Mouse (Mus musculus) intestine, postnatal 0 days (tissue): ENCODE measurements around the gene Cmklr1. TPM values are rescaled to one million over a fixed set of nuclear protein-coding genes. Genes with fewer than 3 reads are reported as not detected.
"Not testable (repeated sequence)": the region's sequence is repeated elsewhere in the genome, so short reads cannot be mapped to it uniquely, and the experiment has no call there.

Experiments
- ATAC-seq: fragments of 200-750 bp; cut with Nextera tagmentation; 2 replicates; pipeline ENCODE4 v1.8.0; 2017; ENCODE audit warnings: mild to moderate bottlenecking, moderate TSS enrichment, moderate library complexity
- H3K27ac ChIP-seq: fragments of 300-500 bp; sonication (generic); 2 replicates; pipeline ENCODE4 v1.5.1; 2014; ENCODE audit warnings: mild to moderate bottlenecking, low read depth, low read length, moderate library complexity
- H3K27me3 ChIP-seq: fragments of 300-500 bp; sonication (generic); replicated peaks from 2 replicates; pipeline ENCODE4 v1.6.1; 2014; ENCODE audit warnings: low read length, mixed read lengths; ENCODE audit not compliant: control insufficient read depth, insufficient read depth
- H3K36me3 ChIP-seq: fragments of 300-500 bp; sonication (generic); 2 replicates; pipeline ENCODE4 v1.6.1; 2014; ENCODE audit warnings: mild to moderate bottlenecking, moderate library complexity; ENCODE audit not compliant: control insufficient read depth, insufficient read depth
- H3K4me1 ChIP-seq: fragments of 300-500 bp; sonication (generic); replicated peaks from 2 replicates; pipeline ENCODE4 v1.6.1; 2014; ENCODE audit warnings: antibody characterized with exemption, low read length, mixed read lengths; ENCODE audit not compliant: control insufficient read depth, insufficient read depth
- H3K4me2 ChIP-seq: fragments of 300-500 bp; sonication (generic); replicated peaks from 2 replicates; pipeline ENCODE4 v1.6.1; 2014; ENCODE audit warnings: low read depth, mild to moderate bottlenecking, moderate library complexity
- H3K4me3 ChIP-seq: fragments of 300-500 bp; sonication (generic); 2 replicates; pipeline ENCODE4 v1.5.1; 2014; ENCODE audit warnings: low read depth, low read length
- H3K9ac ChIP-seq: fragments of 300-500 bp; sonication (generic); 2 replicates; pipeline ENCODE4 v1.6.1; 2014; ENCODE audit warnings: mild to moderate bottlenecking, low read depth, low read length
- H3K9me3 ChIP-seq: fragments of 300-500 bp; sonication (generic); 2 replicates; pipeline ENCODE4 v1.6.1; 2016; ENCODE audit warnings: mixed run types; ENCODE audit not compliant: control insufficient read depth
- CTCF ChIP-seq: sonication (generic); IDR thresholded peaks from 2 replicates; pipeline ENCODE4 v1.5.1; 2016; ENCODE audit warnings: low read depth, mild to moderate bottlenecking, control low read depth, antibody characterized with exemption, moderate library complexity
- WGBS: fragments of 180-500 bp; shearing (Covaris S2); extraction: QIAGEN DNeasy Blood & Tissue Kit; methylation state at CpG from one replicate; pipeline ENCODE4 v1.1.7; 2014; 5-methylcytosine and 5-hydroxymethylcytosine counted together
- polyA plus RNA-seq: library from polyadenylated mRNA; unstranded; fragments of >200 nt; fragmentation: Nextera tagmentation; extraction: Ambion mirVana; gene quantifications from 2 replicates; pipeline ENCODE4 v1.2.1, GENCODE M21; 2015

Cmklr1 gene
- polyA plus RNA-seq, 1 experiment from 2014 or later, result 2.1 TPM

DNA sequence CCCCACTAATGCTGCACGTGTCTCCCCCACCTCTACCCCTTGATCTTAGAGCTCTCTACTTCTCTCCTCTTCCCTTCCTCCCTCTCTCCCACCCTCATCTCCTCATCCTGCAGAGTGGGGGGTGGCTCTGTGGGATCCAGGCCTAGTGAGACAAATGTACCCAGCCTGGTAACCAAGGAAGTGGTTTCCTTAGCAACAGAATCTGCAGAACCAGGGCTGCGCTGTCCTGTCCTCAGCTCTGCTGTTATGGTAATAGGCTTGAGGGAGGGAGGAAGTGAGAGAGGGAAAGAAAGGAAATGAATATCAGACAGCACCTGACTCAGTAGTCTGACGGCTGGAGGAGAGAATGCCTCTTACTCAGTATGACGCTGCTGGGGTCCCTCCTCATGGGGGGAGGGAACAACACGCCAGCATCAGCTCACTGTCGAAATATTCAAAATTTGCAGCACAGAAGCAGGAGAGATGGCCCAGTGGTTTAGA is 58.4 kb downstream of the Cmklr1 start:
- WGBS, result 25% methylated on average over 6 of the region's 6 CpGs
- ATAC-seq, result no peak

DNA sequence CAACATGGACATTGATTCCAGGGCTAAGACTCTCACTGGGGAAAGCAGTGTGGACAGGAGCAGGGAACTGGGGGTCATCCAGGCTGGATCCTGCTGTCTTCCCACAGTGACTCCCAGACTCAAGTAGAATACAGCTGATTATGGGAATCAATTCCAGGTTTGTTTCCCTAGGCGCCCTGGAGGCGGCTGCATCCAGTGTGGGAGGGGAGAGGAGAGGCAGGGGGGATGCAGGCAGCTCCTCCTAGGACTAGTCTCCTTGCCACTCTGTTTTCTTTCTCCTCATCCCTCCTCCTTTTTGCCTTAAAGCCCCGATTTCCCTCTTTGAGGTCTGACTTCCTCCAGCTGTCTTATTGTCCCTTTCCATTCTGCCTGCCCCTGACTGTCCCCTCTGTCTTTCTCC is 59.1 kb downstream of the Cmklr1 start:
- H3K4me2 ChIP-seq, result no peak overlapping the region
- H3K4me3 ChIP-seq, result no peak overlapping the region
- TF ChIP-seq CTCF, result no peak
- WGBS, result 38% methylated on average over 3 of the region's 3 CpGs
- no peak for ATAC-seq
- H3K27me3 ChIP-seq, result no peaks in the 10 kb centered on the region
- no peaks in the 10 kb centered on the region for H3K36me3 ChIP-seq
- H3K9me3 ChIP-seq, result no peaks in the 10 kb centered on the region
- H3K4me1 ChIP-seq, result no peaks in the 10 kb centered on the region
- no peak overlapping the region for H3K27ac ChIP-seq
- no peak overlapping the region for H3K9ac ChIP-seq

More for the DNA sequence above, 58.4 kb downstream of the Cmklr1 start:
- Histone ChIP-seq H3K4me3 (no peak overlapping the region), H3K4me2 (no peak overlapping the region), H3K36me3 (no peaks in the 10 kb centered on the region), H3K27ac (no peak overlapping the region), H3K9ac (no peak overlapping the region), H3K27me3 (no peaks in the 10 kb centered on the region), H3K4me1 (no peaks in the 10 kb centered on the region), H3K9me3 (no peaks in the 10 kb centered on the region)
- TF ChIP-seq CTCF, result no peak

DNA sequence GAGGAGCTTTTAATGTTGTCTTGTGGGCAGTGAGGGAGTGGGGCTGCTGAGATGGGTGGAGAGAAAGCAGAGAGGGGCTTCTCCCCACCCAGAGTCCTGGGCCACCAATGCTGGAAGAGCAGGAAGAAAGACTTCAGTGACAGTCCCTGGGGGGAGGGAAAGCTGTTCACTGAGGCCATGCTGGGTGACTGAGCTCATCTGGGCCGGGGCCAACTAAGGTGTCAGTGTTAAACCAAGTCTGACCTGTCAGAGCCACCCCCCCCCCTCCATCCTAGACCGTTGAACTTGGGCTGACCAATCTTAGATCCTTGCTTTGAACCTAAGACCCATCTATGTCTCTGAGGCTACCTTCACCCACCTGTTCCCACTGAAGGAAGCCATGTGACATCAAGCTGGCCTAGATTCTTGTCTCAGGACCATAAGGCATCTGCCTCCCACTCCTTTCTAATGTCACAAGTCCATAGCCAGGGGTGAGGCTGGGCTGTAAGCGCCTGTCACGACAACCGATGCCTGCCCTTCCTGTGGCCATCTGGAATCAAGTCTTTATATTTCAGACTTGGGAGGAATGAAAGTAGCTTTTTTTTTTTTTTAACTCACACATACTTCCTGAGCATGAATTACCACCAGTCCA is 60.1 kb downstream of the Cmklr1 start:
- Histone ChIP-seq H3K4me2 (no peak overlapping the region), H3K9me3 (no peaks in the 10 kb centered on the region), H3K27me3 (no peaks in the 10 kb centered on the region), H3K9ac (no peak overlapping the region), H3K4me3 (no peak overlapping the region), H3K4me1 (no peaks in the 10 kb centered on the region), H3K27ac (no peak overlapping the region), H3K36me3 (no peaks in the 10 kb centered on the region)
- no peak for TF ChIP-seq CTCF
- no peak for ATAC-seq
- WGBS, result 77% methylated on average over 5 of the region's 5 CpGs

GRCm38 (mm10) chr5:113586458-113586849 is 63.8 kb downstream of the Cmklr1 start:
- TF ChIP-seq CTCF, result peak; percentile 57
- not testable (repeated sequence) for ATAC-seq, H3K4me1 ChIP-seq, H3K4me2 ChIP-seq, H3K9me3 ChIP-seq, H3K9ac ChIP-seq, H3K36me3 ChIP-seq, H3K27ac ChIP-seq, H3K27me3 ChIP-seq, H3K4me3 ChIP-seq
- WGBS, result 66% methylated on average over 5 of the region's 5 CpGs

GRCm38 (mm10) chr5:113585619-113586457 is 64.4 kb downstream of the Cmklr1 start:
- not testable (repeated sequence) for H3K36me3 ChIP-seq, ATAC-seq, H3K9me3 ChIP-seq, H3K4me2 ChIP-seq, H3K4me1 ChIP-seq, H3K9ac ChIP-seq, H3K27me3 ChIP-seq, H3K4me3 ChIP-seq, H3K27ac ChIP-seq
- WGBS, result 79% methylated on average over 17 of the region's 17 CpGs

DNA sequence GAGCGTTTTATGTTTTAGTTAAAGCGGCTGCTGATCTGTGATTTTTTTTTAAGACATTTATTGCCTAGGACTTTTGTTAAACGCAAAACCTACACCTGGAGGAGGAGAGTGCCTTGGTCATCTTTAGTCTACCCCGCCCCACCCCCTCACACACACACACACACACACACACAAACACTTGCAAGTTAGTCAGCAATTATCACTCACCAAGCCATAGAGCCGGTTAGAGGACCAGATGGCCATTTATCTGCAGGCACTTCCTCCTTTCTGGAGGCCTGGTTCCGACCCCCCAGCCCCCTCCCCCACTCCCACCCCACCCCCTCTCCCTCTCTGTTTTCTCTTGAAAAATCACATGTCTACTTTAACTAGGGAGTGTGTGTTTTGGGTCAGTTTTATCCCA is 65.8 kb downstream of the Cmklr1 start:
- Histone ChIP-seq H3K4me1 (no peaks in the 10 kb centered on the region), H3K4me2 (no peak overlapping the region), H3K27me3 (no peaks in the 10 kb centered on the region), H3K9me3 (no peaks in the 10 kb centered on the region), H3K4me3 (no peak overlapping the region), H3K9ac (no peak overlapping the region), H3K36me3 (no peaks in the 10 kb centered on the region), H3K27ac (no peak overlapping the region)
- no peak for ATAC-seq
- TF ChIP-seq CTCF, result no peak
- WGBS, result 24% methylated on average over 6 of the region's 6 CpGs
